Mouse (Mus musculus): ENCODE data around the gene Pcdh8. TPM values are rescaled to one million over a fixed set of nuclear protein-coding genes. Genes with fewer than 3 reads are reported as not detected.

Pcdh8 gene
- polyA plus RNA-seq, 1 experiment from 2014 or later: 42.6 TPM

DNA sequence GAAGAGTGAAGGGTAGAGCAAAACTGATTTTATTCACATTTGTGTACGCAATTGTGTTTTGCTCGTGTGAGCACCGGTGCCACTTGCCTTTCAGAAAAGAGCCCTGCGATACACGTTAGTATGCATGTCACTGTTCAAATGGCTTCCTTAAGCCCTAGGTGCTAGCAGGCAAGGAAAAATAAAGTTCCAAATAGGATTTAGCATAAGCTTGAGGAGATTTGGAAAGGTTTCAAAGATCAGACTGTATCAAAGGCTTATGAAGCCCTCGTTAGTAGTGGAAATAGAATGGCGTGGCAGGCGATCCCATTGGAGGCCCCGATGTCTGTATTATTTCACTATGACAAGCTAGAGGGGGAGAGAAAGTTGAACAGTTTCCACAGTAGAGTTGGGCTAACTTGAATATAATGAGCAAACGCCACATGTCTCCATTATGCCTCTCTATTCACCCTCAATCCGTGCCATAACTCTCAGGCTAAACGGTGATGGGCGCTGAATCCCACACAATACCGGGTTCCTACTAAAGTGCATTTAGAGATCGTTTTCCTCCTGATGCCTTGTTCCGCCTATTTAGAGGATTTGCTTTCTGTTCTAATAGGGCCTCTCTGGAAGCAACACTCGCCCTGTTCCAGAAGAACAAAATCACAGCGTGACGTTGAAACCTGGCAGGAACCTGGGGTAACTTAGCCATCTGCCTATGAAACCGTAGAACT lies 845 bp upstream of the Pcdh8 start:
- WGBS: under 1% methylated on average over 20 of the region's 20 CpGs
- Histone ChIP-seq H3K36me3 (no peaks in the 10 kb centered on the region), H3K27me3 (peaks cover 54% of the 10 kb centered on the region), H3K4me1 (peaks cover 62% of the 10 kb centered on the region), H3K9ac (peak overlapping the region; percentile 48; the same call in 1 of the 2 replicates), H3K27ac (peak overlapping the region; percentile 74), H3K4me2 (replicated peaks) (peak overlapping the region; percentile 76), H3K4me3 (peak overlapping the region; percentile 58), H3K9me3 (replicated peaks) (no peaks in the 10 kb centered on the region)
- no peak for ATAC-seq (ENCODE audit: low FRiP score)

DNA sequence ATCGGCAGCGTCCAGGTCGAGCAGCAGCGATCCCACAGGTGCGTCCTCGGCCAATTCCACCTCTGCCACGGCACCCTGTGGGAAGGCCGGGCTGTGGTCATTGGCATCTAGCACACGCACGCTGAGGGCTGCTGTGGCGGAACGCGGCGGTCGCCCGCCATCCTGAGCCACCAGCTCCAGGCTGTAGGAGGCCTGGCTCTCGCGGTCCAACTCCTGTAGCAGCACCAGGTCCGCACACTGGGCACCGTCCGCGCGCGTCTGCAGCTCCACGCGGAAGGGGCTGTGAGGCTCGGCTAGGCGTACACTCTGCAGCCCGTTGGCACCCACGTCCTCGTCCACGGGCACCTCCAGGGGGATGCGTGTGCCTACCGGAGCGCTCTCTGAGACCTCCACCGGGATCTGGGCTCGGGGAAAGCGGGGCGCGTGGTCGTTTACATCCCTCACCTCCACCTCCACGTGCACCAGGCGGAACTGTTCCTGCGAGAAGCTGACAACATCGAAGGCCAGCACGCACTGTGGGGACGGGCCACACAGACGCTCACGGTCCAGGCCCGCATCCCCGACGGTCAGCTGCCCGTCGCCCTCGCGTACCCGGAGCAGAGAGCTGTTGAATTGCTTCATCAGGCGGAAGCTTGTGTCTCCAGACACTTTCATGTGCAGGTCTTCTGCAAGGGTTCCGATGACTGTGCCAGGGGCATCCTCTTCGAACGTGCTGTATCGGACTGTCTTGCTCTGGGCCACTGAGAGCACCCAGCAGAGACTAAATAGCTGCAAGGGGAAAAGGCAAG lies 612 bp downstream of the Pcdh8 start:
- H3K36me3 ChIP-seq: no peaks in the 10 kb centered on the region
- 1% methylated on average over 62 of the region's 62 CpGs for WGBS
- ATAC-seq (ENCODE audit: low FRiP score): peak; percentile 36
- peaks cover 58% of the 10 kb centered on the region for H3K27me3 ChIP-seq
- H3K9me3 ChIP-seq (replicated peaks): no peaks in the 10 kb centered on the region
- peak overlapping the region; percentile 86 for H3K27ac ChIP-seq
- peak overlapping the region; percentile 69 for H3K9ac ChIP-seq
- H3K4me1 ChIP-seq: peaks cover 62% of the 10 kb centered on the region
- peak overlapping the region; percentile 76 for H3K4me2 ChIP-seq (replicated peaks)
- peak overlapping the region; percentile 58 for H3K4me3 ChIP-seq

DNA sequence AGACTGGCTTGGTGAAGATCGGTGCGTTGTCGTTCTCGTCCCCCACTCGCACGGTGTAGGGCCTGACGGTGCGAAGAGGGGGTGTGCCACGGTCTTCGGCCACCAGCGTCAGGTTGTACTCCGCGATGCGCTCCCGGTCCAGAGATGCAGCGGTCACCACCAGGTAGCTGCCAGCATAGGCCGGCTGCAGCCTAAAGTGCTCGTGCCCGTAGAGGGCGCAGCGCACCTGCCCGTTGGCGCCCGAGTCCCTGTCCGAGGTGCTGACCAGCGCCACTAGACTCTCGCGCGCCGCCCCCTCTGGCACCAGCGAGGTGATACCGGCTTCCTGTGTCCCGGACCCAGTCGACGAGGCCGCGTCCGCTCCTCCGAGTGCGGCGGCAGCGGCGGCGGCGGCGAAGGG lies 1.5 kb downstream of the Pcdh8 start:
- Histone ChIP-seq H3K27ac (0 out of 2 replicates have a peak overlapping the region, but pooled peaks have one; percentile 2), H3K4me2 (replicated peaks) (peak overlapping the region; percentile 76)

DNA sequence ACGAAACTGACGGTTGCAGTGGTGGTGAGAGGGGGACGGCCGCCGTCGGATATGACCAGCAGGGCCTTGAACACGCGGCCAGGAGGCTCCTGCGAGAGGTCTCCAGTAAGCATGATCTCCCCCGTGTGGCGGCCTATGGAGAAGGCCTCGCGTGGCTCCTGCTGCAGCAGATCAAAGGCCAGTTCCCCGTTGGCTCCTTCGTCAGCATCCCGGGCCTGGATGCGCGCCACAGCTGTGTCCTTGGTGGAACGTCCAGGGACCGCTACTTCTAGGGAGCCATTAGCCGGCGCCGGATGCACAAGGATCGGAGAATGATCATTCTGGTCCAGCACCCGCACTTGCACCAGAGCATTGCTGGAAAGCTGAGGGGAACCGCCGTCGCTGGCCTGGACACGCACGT lies 2.1 kb downstream of the Pcdh8 start:
- H3K4me1 ChIP-seq: peaks cover 57% of the 10 kb centered on the region
- no peaks in the 10 kb centered on the region for H3K9me3 ChIP-seq (replicated peaks)
- WGBS: 3% methylated on average over 30 of the region's 30 CpGs
- H3K9ac ChIP-seq: peak overlapping the region; percentile 69
- ATAC-seq (ENCODE audit: low FRiP score): no peak
- H3K4me3 ChIP-seq: peak overlapping the region; percentile 58
- peak overlapping the region; percentile 76 for H3K4me2 ChIP-seq (replicated peaks)
- H3K36me3 ChIP-seq: no peaks in the 10 kb centered on the region
- peaks cover 58% of the 10 kb centered on the region for H3K27me3 ChIP-seq
- no peak overlapping the region; the same call in 1 of the 2 replicates for H3K27ac ChIP-seq

More for the DNA sequence above, 1.5 kb downstream of the Pcdh8 start:
- H3K36me3 ChIP-seq: no peaks in the 10 kb centered on the region
- peak overlapping the region; percentile 58 for H3K4me3 ChIP-seq
- H3K27me3 ChIP-seq: peaks cover 58% of the 10 kb centered on the region
- H3K9ac ChIP-seq: peak overlapping the region; percentile 69
- H3K4me1 ChIP-seq: peaks cover 58% of the 10 kb centered on the region
- ATAC-seq (ENCODE audit: low FRiP score): 0 out of 2 replicates have a peak, but pooled peaks have one; percentile 3
- WGBS: under 1% methylated on average over 46 of the region's 46 CpGs
- no peaks in the 10 kb centered on the region for H3K9me3 ChIP-seq (replicated peaks)

DNA sequence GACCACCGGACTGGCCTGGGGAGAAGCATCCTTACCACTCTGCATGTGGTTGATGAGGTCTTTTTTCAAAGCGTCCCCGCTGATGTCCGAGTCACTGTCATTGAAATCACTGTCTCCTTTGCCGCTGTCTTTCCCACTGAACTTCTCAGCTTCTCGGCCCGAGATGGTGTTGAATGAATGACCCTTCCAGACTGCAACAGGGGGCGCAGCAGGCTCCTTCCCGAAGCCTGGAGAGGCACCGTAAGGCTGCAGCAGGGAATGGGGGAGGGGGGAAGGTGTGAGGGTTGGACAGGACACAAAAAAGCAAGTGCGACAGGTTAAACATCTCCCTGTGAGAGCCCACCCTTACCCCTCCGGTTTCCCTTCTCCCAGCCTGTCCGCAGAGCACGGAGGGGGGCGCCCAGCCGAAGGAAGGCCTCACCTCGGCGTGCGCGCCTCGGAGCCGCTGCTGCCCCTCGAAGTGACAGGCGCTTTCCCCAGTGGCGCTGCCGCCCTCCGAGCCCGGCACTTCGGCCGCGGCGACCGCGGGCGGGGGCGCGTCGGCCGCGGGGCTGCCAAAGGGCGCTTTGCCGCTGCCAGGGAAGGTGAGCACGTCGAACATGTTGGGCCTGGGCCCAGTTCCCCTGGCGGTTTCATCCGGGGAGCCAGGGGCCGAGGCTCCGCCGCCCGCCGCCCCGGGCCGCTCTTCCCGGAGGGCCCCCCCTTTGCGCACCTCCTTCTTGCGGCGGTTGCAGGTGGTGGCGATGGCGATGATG lies 2.9 kb downstream of the Pcdh8 start:
- Histone ChIP-seq H3K9me3 (replicated peaks) (no peaks in the 10 kb centered on the region), H3K4me1 (peaks cover 51% of the 10 kb centered on the region), H3K4me3 (peak overlapping the region; percentile 58), H3K36me3 (no peaks in the 10 kb centered on the region), H3K27me3 (peaks cover 53% of the 10 kb centered on the region), H3K9ac (peak overlapping the region; percentile 69), H3K4me2 (replicated peaks) (peak overlapping the region; percentile 76), H3K27ac (no peak overlapping the region; the same call in 1 of the 2 replicates)
- no peak for ATAC-seq (ENCODE audit: low FRiP score)
- 1% methylated on average over 57 of the region's 59 CpGs for WGBS

DNA sequence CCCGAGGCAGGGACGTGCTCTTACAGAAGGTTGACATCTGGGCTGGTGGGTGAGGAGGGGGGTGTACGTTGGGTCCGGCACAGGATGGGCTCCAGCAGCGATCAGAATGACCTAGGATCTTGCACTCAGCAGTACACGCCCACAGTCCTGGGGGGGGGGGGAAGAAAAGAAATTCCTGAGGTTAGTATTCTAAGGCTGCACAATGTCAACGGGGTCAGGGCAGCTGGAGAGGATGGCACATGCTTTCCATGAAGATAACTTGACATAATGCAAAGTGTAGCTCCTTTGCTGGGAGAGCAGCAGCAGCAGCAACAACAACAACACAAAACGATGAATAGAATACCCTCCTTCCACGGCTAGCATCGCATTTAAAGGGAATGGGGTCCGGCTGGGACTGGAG lies 3.5 kb downstream of the Pcdh8 start:
- 4% methylated on average over 11 of the region's 11 CpGs for WGBS
- Histone ChIP-seq H3K4me3 (peak overlapping the region; percentile 58), H3K9ac (peak overlapping the region; percentile 69), H3K36me3 (no peaks in the 10 kb centered on the region), H3K9me3 (replicated peaks) (no peaks in the 10 kb centered on the region), H3K4me2 (replicated peaks) (peak overlapping the region; percentile 76), H3K27ac (no peak overlapping the region), H3K4me1 (peaks cover 45% of the 10 kb centered on the region), H3K27me3 (peaks cover 46% of the 10 kb centered on the region)
- ATAC-seq (ENCODE audit: low FRiP score): no peak

DNA sequence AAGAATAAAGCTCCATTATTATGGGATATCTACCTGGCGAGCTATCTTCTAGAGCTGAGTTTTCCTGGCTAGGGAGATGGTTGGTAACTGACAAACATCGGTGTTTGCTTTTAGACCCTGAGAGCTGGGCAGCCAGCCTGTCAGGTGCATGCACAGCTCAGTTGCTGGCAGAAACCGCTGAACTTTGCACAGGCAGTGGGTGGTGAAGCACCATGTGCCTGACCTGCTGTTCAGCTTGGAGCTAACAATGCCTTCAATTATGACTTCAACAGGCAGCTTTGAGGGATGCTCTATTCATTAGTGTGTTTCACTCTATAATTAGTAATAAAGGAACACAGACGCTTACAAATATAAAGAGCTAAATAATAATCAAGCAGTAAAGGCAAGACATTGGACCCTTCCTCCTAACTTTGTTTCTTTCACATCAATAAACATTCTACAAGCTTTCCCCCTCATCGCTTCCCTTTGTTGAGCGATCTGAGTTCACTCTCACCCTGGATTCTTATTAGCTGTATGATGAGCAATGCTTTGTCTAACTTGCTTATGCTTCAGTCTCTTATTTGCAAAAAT lies 5.8 kb downstream of the Pcdh8 start:
- no peak overlapping the region for H3K4me2 ChIP-seq (replicated peaks)
- H3K36me3 ChIP-seq: no peaks in the 10 kb centered on the region
- no peaks in the 10 kb centered on the region for H3K9me3 ChIP-seq (replicated peaks)
- no peak overlapping the region for H3K4me3 ChIP-seq
- no peak for ATAC-seq (ENCODE audit: low FRiP score)
- 68% methylated on average over 6 of the region's 6 CpGs for WGBS
- no peak overlapping the region for H3K27ac ChIP-seq
- H3K27me3 ChIP-seq: peaks cover 36% of the 10 kb centered on the region
- H3K9ac ChIP-seq: no peak overlapping the region
- peaks cover 27% of the 10 kb centered on the region for H3K4me1 ChIP-seq

DNA sequence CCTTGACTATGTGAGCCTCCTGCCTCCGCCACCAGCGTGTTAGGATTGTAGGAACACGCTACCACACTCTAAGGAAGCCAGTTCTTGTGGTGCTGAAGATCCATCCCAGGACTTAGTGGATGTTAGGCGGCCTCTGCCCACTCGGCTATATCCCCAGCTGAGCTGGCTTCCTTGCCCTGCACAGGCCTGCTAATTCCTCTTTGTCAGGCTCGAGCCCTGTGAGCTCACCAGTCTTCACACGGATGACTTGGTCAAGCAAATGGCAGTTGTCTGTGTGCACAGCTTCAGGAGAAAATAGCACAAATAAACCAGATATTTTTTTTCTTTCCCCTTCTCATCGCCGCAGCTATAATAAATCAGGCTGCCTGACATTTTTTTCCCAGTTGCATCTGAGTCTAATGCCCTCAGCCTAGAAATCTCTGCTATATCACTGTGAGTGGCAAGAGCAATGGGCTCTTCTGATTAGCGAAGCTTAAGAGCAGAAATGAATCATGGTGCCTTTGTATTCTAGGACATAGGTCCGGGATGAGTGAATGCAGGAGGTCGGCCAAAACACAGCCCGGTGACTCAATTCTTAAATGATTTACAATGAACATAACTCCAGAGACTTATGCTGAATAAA lies 16.4 kb downstream of the Pcdh8 start:
- no peaks in the 10 kb centered on the region for H3K27me3 ChIP-seq
- H3K9ac ChIP-seq: no peak overlapping the region

DNA sequence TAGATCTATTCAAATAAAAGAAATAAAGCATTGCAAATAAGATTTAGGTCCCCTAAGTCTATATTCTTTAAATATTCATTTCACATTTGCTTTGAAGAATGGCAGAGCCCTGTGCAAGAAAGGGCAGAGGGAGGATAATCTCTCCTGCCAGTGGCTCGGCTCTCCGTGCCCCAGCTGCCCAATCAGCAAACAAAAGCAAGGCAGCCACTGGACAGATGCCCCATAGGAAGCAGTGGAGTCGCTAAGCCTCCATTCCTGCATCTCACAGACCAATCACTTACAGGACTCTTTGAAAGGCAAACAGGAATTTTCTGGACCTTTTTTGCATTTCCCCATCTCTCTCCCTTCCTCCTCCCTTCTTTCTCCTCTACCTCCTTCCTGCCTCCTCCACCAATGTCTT lies 17.0 kb downstream of the Pcdh8 start:
- H3K9ac ChIP-seq: no peak overlapping the region
- H3K36me3 ChIP-seq: no peaks in the 10 kb centered on the region
- 42% methylated on average over 3 of the region's 3 CpGs for WGBS
- H3K4me2 ChIP-seq (replicated peaks): no peak overlapping the region
- no peak overlapping the region for H3K4me3 ChIP-seq
- 0 out of 2 replicates have a peak, but pooled peaks have one; percentile 53 for ATAC-seq (ENCODE audit: low FRiP score)
- peaks cover 7% of the 10 kb centered on the region; the same call in 1 of the 2 replicates for H3K4me1 ChIP-seq
- H3K27me3 ChIP-seq: no peaks in the 10 kb centered on the region
- H3K27ac ChIP-seq: peak overlapping the region; percentile 68; the same call in 1 of the 2 replicates
- H3K9me3 ChIP-seq (replicated peaks): no peaks in the 10 kb centered on the region

More for the DNA sequence above, 16.4 kb downstream of the Pcdh8 start:
- no peak overlapping the region for H3K4me2 ChIP-seq (replicated peaks)
- no peaks in the 10 kb centered on the region for H3K9me3 ChIP-seq (replicated peaks)
- peaks cover 7% of the 10 kb centered on the region; the same call in 1 of the 2 replicates for H3K4me1 ChIP-seq
- H3K36me3 ChIP-seq: no peaks in the 10 kb centered on the region
- 46% methylated on average over 13 of the region's 13 CpGs for WGBS
- peak overlapping the region; percentile 68; the same call in 1 of the 2 replicates for H3K27ac ChIP-seq
- H3K4me3 ChIP-seq: no peak overlapping the region
- peak; percentile 61; the same call in 1 of the 2 replicates for ATAC-seq (ENCODE audit: low FRiP score)

DNA sequence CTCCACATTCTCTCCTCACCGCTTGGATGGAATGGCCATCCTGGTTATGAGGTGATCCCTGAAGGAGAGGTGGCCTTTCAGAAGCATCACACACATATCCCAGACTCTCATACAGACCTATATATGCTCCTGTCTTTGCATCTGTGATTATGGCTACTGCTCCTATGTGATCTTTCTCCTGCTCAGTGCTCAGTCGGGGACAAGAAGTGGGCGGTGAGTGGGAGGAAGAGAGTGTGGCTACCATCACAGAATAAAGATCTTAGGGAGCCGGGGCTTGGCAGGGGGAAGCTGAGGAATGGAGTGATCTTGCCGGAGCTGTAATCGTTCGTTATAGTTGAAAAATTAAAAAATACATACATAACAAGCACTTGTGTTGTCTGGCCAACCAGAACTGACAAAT lies 17.4 kb downstream of the Pcdh8 start:
- 83% methylated on average over 7 of the region's 7 CpGs for WGBS
- no peak overlapping the region for H3K9ac ChIP-seq
- H3K36me3 ChIP-seq: no peaks in the 10 kb centered on the region
- no peak for ATAC-seq (ENCODE audit: low FRiP score)
- no peak overlapping the region for H3K27ac ChIP-seq
- H3K27me3 ChIP-seq: no peaks in the 10 kb centered on the region
- peaks cover 7% of the 10 kb centered on the region; the same call in 1 of the 2 replicates for H3K4me1 ChIP-seq
- H3K9me3 ChIP-seq (replicated peaks): no peaks in the 10 kb centered on the region
- H3K4me3 ChIP-seq: no peak overlapping the region
- H3K4me2 ChIP-seq (replicated peaks): no peak overlapping the region

DNA sequence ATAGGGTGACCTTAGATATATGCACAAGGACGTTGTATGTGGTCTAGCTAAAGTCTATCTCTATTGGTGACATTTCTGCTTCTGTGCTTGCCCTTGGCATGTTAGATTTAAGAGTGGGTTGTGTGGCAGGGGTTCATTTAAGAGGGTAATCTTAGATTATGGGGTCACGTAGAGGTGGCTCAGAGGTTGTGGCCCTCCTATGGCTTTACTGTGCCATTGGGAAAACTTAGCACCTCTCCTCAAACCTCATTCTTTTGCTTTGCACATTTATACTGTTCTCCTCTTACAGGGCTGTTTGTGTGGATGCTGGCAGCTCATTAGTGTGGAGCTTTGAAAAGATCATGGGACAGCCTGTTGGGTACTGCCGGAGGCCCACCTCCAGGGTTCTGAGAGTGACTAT lies 30.6 kb downstream of the Pcdh8 start:
- ATAC-seq (ENCODE audit: low FRiP score): no peak
- no peaks in the 10 kb centered on the region for H3K27me3 ChIP-seq
- WGBS: 75% methylated on average over 3 of the region's 3 CpGs
- H3K9ac ChIP-seq: no peak overlapping the region
- H3K4me2 ChIP-seq (replicated peaks): no peak overlapping the region
- H3K9me3 ChIP-seq (replicated peaks): no peaks in the 10 kb centered on the region
- H3K4me1 ChIP-seq: 0 out of 2 replicates have a peak, but pooled peaks cover 3% of the 10 kb centered on the region
- H3K36me3 ChIP-seq: no peaks in the 10 kb centered on the region
- no peak overlapping the region for H3K4me3 ChIP-seq
- H3K27ac ChIP-seq: no peak overlapping the region
